Comparison of ENCODE assay signal across 23 mouse cellular contexts in genomic region chr1:40657035-40657434, GRCm38 (mm10). TPM values are rescaled to one million over a fixed set of nuclear protein-coding genes. Genes with fewer than 3 reads are reported as not detected.
"Had no signal": no experiment of that assay in that cellular context is flagged by ENCODE, and none has a peak within 500 bp of the region (broad histone marks: within the 10 kb centered on the region; RNA-seq: fewer than 3 reads in every experiment).

No protein-coding gene starts in this region.

- H3K4me3 ChIP-seq: gastrocnemius, adult 2 months; heart, embryonic 10.5 days; heart, embryonic 12.5 days; hindbrain, embryonic 10.5 days; hindbrain, embryonic 12.5 days; layer of hippocampus, adult 2 months; left cerebral cortex, adult 2 months; limb, embryonic 13.5 days; limb, embryonic 15.5 days; liver, embryonic 12.5 days had no signal

- H3K36me3 ChIP-seq: heart, embryonic 10.5 days; heart, embryonic 12.5 days; hindbrain, embryonic 10.5 days; hindbrain, embryonic 12.5 days; limb, embryonic 13.5 days; limb, embryonic 15.5 days; liver, embryonic 12.5 days had no signal

- H3K27me3 ChIP-seq: heart, embryonic 12.5 days; hindbrain, embryonic 12.5 days; limb, embryonic 13.5 days; limb, embryonic 15.5 days; liver, embryonic 12.5 days had no signal

- H3K9ac ChIP-seq: heart, embryonic 12.5 days; hindbrain, embryonic 12.5 days; hindbrain, embryonic 14.5 days; limb, embryonic 13.5 days; limb, embryonic 15.5 days; liver, embryonic 12.5 days had no signal

- H3K9me3 ChIP-seq: heart, embryonic 10.5 days; heart, embryonic 12.5 days; hindbrain, embryonic 10.5 days; hindbrain, embryonic 12.5 days; limb, embryonic 13.5 days; limb, embryonic 15.5 days; liver, embryonic 12.5 days had no signal

- DNase-seq: gastrocnemius, adult 2 months; gastrocnemius, postnatal 10 days; gastrocnemius, postnatal 25 days; heart, adult 18-20 months; heart, postnatal 10 days; heart, postnatal 4 days; kidney, adult 18-20 months; kidney, adult 8-10 months; kidney, postnatal 10 days; kidney, postnatal 25 days; kidney, postnatal 4 days had no signal

- ATAC-seq: hindbrain, embryonic 16.5 days; liver, embryonic 12.5 days had no signal

- H3K4me2 ChIP-seq: heart, embryonic 12.5 days; hindbrain, embryonic 12.5 days; hindbrain, embryonic 14.5 days; limb, embryonic 13.5 days; limb, embryonic 15.5 days; liver, embryonic 12.5 days had no signal

- H3K27ac ChIP-seq: gastrocnemius, adult 2 months; heart, embryonic 10.5 days; hindbrain, embryonic 10.5 days; hindbrain, embryonic 12.5 days; hindbrain, embryonic 14.5 days; layer of hippocampus, adult 2 months; left cerebral cortex, adult 2 months; limb, embryonic 13.5 days; limb, embryonic 15.5 days; liver, embryonic 12.5 days had no signal

- H3K4me1 ChIP-seq: hindbrain, embryonic 10.5 days; hindbrain, embryonic 12.5 days; liver, embryonic 12.5 days had no signal

RNA-seq across cellular contexts. Expression of gene Slc9a2, which starts 23.3 kb away (rescaled TPM):
- total RNA-seq: granulocyte monocyte progenitor cell, adult 5-6 weeks had no signal
- polyA plus RNA-seq: liver, embryonic 12.5 days had no signal
